Mouse (Mus musculus) liver, postnatal 0 days (tissue): ENCODE measurements around the gene Greb1. TPM values are rescaled to one million over a fixed set of nuclear protein-coding genes. Genes with fewer than 3 reads are reported as not detected.

Experiments used
- ATAC-seq: fragments of 200-750 bp; cut with Nextera tagmentation; 2 replicates; pipeline ENCODE4 v1.8.0; 2017; ENCODE audit warnings: mild to moderate bottlenecking, moderate library complexity
- DNase-seq: peaks from one replicate; pipeline ENCODE4 v3.0.0-alpha.2; 2016
- H3K27ac ChIP-seq: fragments of 300-500 bp; sonication (generic); 2 replicates; pipeline ENCODE4 v1.5.1; 2014; ENCODE audit warnings: antibody characterized with exemption, moderate library complexity, mild to moderate bottlenecking, low read depth
- H3K27me3 ChIP-seq: fragments of 300-500 bp; sonication (generic); 2 replicates; pipeline ENCODE4 v1.6.1; 2014; ENCODE audit warnings: low read length, control low read depth, mixed read lengths; ENCODE audit not compliant: insufficient read depth
- H3K36me3 ChIP-seq: fragments of 300-500 bp; sonication (generic); replicated peaks from 2 replicates; pipeline ENCODE4 v1.6.1; 2014; ENCODE audit warnings: mild to moderate bottlenecking, control low read depth, low read length, moderate library complexity, mixed read lengths; ENCODE audit not compliant: insufficient read depth
- H3K4me1 ChIP-seq: fragments of 300-500 bp; sonication (generic); 2 replicates; pipeline ENCODE4 v1.6.1; 2014; ENCODE audit warnings: antibody characterized with exemption, mild to moderate bottlenecking, control low read depth; ENCODE audit not compliant: insufficient read depth
- H3K4me2 ChIP-seq: fragments of 300-500 bp; sonication (generic); 2 replicates; pipeline ENCODE4 v1.6.1; 2014; ENCODE audit warnings: low read depth, mild to moderate bottlenecking, low read length, moderate library complexity, mixed read lengths
- H3K4me3 ChIP-seq: fragments of 300-500 bp; sonication (generic); 2 replicates; pipeline ENCODE4 v1.5.1; 2014; ENCODE audit warnings: low read depth, low read length
- H3K9ac ChIP-seq: fragments of 300-500 bp; sonication (generic); replicated peaks from 2 replicates; pipeline ENCODE4 v1.6.1; 2014; ENCODE audit warnings: mild to moderate bottlenecking, moderate library complexity
- H3K9me3 ChIP-seq: fragments of 300-500 bp; sonication (generic); 2 replicates; pipeline ENCODE4 v1.6.1; 2016; ENCODE audit warnings: mild to moderate bottlenecking, control low read depth, low read length, mixed read lengths
- CTCF ChIP-seq: sonication (generic); IDR thresholded peaks from 2 replicates; pipeline ENCODE4 v1.5.1; 2016; ENCODE audit warnings: antibody characterized with exemption, low read depth
- EP300 ChIP-seq: IDR thresholded peaks from 2 replicates; pipeline ENCODE4 v1.6.1; 2016; ENCODE audit warnings: antibody characterized with exemption, low read depth, mild to moderate bottlenecking
- WGBS: fragments of 180-500 bp; shearing (Covaris S2); extraction: QIAGEN DNeasy Blood & Tissue Kit; methylation state at CpG from one replicate; pipeline ENCODE4 v1.1.7; 2014; ENCODE audit not compliant: insufficient replicate concordance; 5-methylcytosine and 5-hydroxymethylcytosine counted together
- polyA plus RNA-seq: library from polyadenylated mRNA; unstranded; fragments of >200 nt; fragmentation: Nextera tagmentation; extraction: Ambion mirVana; gene quantifications from 2 replicates; pipeline ENCODE4 v1.2.1, GENCODE M21; 2015

Greb1 gene
- polyA plus RNA-seq, 1 experiment from 2014 or later: 0.12 TPM

DNA sequence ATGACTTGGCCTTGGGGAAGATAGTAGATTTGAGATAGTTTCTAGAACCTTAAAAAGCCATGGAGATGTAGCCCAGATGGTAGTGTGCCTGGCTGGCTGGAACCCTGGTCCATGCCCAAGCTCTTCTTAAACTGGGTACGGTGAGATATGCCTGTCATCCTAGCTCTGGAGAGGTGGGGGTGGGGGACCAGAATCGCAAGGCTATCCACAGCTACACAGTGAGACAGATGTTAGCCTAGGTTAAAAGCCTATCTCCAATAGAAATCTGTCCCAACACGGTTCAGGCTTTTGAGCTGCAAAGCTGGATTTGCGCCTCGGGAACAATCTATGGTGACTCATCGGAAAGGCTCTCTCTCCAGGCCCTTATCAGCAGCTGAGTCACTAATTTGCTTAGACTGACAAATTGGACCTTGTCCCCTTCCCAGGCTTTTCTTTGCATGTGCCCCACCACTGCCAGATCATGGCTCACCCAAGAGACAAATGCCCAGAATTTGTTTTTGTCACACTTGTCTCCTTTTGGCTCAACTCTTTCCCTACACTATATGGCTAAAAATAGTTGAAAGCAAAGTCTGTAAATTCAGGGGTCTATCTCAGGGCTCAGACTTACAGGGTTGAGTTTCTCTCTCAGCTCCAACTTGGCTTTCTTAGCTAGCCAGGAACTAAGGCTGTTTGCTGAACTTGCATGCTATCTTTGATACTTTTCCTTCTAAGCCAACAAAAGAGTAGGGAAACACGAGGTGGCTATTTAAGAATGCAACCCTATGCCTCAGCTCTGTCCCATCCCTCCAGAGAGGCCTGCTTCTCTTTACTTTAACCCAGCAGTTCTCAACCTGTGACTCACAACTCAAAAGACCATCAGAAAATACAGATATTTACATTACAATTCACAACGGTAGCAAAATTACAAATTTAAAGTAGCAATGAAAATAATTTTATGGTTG, 40.4 kb upstream of the Greb1 start:
- no peak overlapping the region for H3K9ac ChIP-seq
- H3K36me3 ChIP-seq: no peaks in the 10 kb centered on the region
- WGBS: 37% methylated on average over 8 of the region's 8 CpGs
- H3K4me3 ChIP-seq: no peak overlapping the region
- peak overlapping the region; percentile 62; the same call in 1 of the 2 replicates for H3K27ac ChIP-seq
- H3K4me2 ChIP-seq: no peak overlapping the region
- ATAC-seq (peak; percentile 91), DNase-seq (peak; percentile 42)
- H3K27me3 ChIP-seq: no peaks in the 10 kb centered on the region
- H3K4me1 ChIP-seq: peaks cover 5% of the 10 kb centered on the region; the same call in 1 of the 2 replicates
- TF ChIP-seq CTCF: no peak
- TF ChIP-seq EP300: no peak
- no peaks in the 10 kb centered on the region for H3K9me3 ChIP-seq

DNA sequence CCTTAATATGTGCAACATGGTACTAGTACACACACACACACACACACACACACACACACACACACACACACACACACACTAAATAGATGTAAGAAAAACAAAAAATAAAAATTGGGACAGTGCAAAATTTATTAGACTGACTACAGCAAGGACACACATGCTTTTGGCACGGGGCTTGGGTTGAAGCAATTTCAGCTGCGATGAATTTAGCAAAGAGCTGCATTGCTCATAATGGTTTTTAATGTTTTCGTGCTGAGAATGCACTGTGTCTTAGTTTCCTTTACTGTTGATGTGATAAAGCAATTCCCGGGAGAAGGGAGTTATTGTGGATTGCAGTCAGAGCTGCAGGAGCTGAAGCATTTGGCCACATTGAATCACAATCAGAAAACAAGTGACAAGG, 37.1 kb upstream of the Greb1 start:
- Histone ChIP-seq H3K4me2 (no peak overlapping the region), H3K4me3 (no peak overlapping the region), H3K9me3 (no peaks in the 10 kb centered on the region), H3K4me1 (peaks cover 5% of the 10 kb centered on the region; the same call in 1 of the 2 replicates), H3K27ac (no peak overlapping the region), H3K9ac (no peak overlapping the region), H3K27me3 (no peaks in the 10 kb centered on the region), H3K36me3 (no peaks in the 10 kb centered on the region)
- ATAC-seq (no peak), DNase-seq (no peak)
- no peak for TF ChIP-seq CTCF
- no peak for TF ChIP-seq EP300
- WGBS: 78% methylated on average over 4 of the region's 4 CpGs

DNA sequence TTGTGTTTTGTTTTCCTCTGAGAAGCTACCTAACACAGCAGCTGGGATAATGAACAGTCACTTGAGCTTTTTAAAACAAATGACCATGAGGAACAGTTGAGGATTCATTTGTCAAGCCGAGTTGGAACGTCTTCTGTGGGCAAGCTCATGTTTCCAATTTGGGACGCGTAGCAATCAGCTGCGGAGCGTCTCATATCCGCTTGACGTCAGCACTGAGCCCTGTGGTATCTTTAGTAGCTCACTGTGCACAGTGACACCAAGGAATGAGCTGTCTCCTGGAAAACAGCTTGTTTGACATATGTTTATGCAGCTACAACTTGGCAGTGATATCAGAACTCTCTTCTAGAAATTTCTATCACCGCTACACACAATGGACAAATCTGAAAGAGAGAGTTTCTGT, 35.5 kb upstream of the Greb1 start:
- Histone ChIP-seq H3K4me3 (no peak overlapping the region), H3K9me3 (no peaks in the 10 kb centered on the region), H3K9ac (no peak overlapping the region), H3K4me1 (peaks cover 5% of the 10 kb centered on the region; the same call in 1 of the 2 replicates), H3K36me3 (no peaks in the 10 kb centered on the region), H3K27me3 (no peaks in the 10 kb centered on the region), H3K27ac (no peak overlapping the region), H3K4me2 (no peak overlapping the region)
- WGBS: 63% methylated on average over 9 of the region's 9 CpGs
- ATAC-seq (no peak), DNase-seq (no peak)
- no peak for TF ChIP-seq EP300
- TF ChIP-seq CTCF: peak; percentile 21; the same call in 1 of the 2 replicates

DNA sequence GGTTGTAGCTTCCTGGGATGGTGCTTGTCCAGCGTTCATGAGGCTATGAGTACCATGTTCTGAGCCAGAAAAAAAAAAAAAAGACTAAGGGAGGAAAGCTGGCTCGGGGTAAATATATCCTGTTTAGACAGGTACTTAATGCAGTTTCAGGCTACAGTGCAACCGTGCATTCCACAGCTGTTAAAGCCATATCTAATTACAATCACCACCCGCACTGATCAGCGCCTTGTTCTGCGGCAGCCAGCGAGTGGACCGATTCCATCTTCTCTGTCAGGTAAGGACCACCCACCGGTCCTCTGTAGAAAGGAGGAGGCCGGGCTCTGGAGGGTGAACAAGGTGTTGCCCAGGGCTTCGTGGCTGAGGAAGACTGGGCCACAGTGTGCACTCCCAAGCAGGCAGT, 34.0 kb upstream of the Greb1 start:
- Histone ChIP-seq H3K4me2 (no peak overlapping the region), H3K27ac (no peak overlapping the region), H3K27me3 (no peaks in the 10 kb centered on the region), H3K9ac (no peak overlapping the region), H3K4me1 (no peaks in the 10 kb centered on the region), H3K9me3 (no peaks in the 10 kb centered on the region), H3K4me3 (no peak overlapping the region), H3K36me3 (no peaks in the 10 kb centered on the region)
- DNase-seq (no peak), ATAC-seq (no peak)
- no peak for TF ChIP-seq CTCF
- no peak for TF ChIP-seq EP300
- 77% methylated on average over 11 of the region's 11 CpGs for WGBS

DNA sequence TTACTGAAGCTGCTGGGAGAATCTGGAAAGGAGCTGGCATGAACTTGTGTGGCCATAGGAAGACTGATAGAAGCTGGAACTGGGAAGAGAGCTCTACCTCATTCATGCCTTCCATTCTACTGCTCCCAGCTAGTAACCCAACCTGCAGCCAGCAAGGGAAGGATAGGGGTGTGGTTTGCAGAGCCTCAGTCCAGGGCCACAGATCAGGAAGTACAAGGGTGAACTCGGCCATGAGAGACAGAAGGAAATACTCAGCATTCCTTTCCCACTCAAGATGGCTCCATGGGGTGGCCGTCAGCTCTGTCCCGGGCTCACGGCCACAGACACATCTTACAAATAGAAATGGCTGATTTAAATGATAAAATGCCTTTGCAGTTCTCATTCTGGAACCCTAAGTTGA, 30.4 kb upstream of the Greb1 start:
- no peaks in the 10 kb centered on the region for H3K27me3 ChIP-seq
- no peak for TF ChIP-seq CTCF
- no peak for TF ChIP-seq EP300
- no peak overlapping the region for H3K4me3 ChIP-seq
- no peaks in the 10 kb centered on the region for H3K4me1 ChIP-seq
- H3K36me3 ChIP-seq: 0 out of 2 replicates have a peak, but pooled peaks cover 3% of the 10 kb centered on the region
- no peak overlapping the region for H3K9ac ChIP-seq
- DNase-seq: no peak
- no peak overlapping the region for H3K27ac ChIP-seq
- H3K4me2 ChIP-seq: no peak overlapping the region
- ATAC-seq: no peak
- H3K9me3 ChIP-seq: no peaks in the 10 kb centered on the region
- WGBS: 64% methylated on average over 4 of the region's 4 CpGs

DNA sequence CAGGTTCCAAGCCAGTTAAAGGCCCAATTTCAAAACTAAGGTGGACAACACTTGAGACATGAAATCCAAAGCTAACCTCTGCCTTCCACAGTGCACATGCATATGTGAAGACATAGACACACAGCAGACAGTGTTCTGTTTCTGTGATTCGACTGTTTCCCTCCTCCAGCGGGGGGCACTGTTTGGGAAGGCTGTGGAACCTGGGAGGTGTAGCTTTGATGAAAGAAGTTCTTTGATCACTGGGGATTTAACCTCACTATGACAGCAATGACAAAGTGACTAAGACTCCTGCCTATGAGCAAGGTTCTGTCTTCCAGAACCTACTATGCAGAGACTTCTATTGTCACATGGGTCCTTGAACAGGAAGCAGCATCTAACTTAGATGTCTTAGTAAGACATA, 29.1 kb upstream of the Greb1 start:
- Histone ChIP-seq H3K4me1 (no peaks in the 10 kb centered on the region), H3K9ac (no peak overlapping the region), H3K9me3 (no peaks in the 10 kb centered on the region), H3K4me2 (no peak overlapping the region), H3K27me3 (no peaks in the 10 kb centered on the region), H3K4me3 (no peak overlapping the region), H3K36me3 (0 out of 2 replicates have a peak, but pooled peaks cover 3% of the 10 kb centered on the region), H3K27ac (no peak overlapping the region)
- ATAC-seq: no peak
- peak; percentile 38 for DNase-seq
- WGBS: 73% methylated on average over 2 of the region's 2 CpGs
- TF ChIP-seq EP300 (no peak), CTCF (peak; percentile 56)
